Mouse (Mus musculus) retina, postnatal 7 days (tissue): ENCODE data around the gene Lpin1.
A peak's percentile ranks its signal among the peaks of the same experiment; 100 is the strongest.

Source experiments
- DNase-seq: peaks from one replicate; pipeline ENCODE4 v3.0.0-alpha.2; 2012; ENCODE audit warnings: low read depth, low spot score

The Lpin1 gene

GRCm38 (mm10) chr12:16527941-16528340 lies 82.8 kb downstream of the Lpin1 start:
- DNase-seq: no peak

- DNase-seq: no peak
Observed at GRCm38 (mm10) chr12:16526862-16527261, 83.9 kb downstream of the Lpin1 start.

- no peak for DNase-seq
Observed at GRCm38 (mm10) chr12:16526134-16526533, 84.6 kb downstream of the Lpin1 start.

- DNase-seq: no peak
Observed at GRCm38 (mm10) chr12:16515183-16515582, 95.6 kb downstream of the Lpin1 start.

GRCm38 (mm10) chr12:16512991-16513390 lies 97.8 kb downstream of the Lpin1 start:
- DNase-seq: no peak

- DNase-seq: peak; percentile 51
Observed at GRCm38 (mm10) chr12:16509122-16509752, 101.5 kb downstream of the Lpin1 start.

GRCm38 (mm10) chr12:16506796-16507790 lies 103.7 kb downstream of the Lpin1 start:
- DNase-seq: no peak

- DNase-seq: no peak
Observed at GRCm38 (mm10) chr12:16504244-16504643, 106.5 kb downstream of the Lpin1 start.

- no peak for DNase-seq
Observed at GRCm38 (mm10) chr12:16497960-16498359, 112.8 kb downstream of the Lpin1 start.

- DNase-seq: no peak
Observed at GRCm38 (mm10) chr12:16492713-16493112, 118.1 kb downstream of the Lpin1 start.

- no peak for DNase-seq
Observed at GRCm38 (mm10) chr12:16488899-16489298, 121.9 kb downstream of the Lpin1 start.

- no peak for DNase-seq
Observed at GRCm38 (mm10) chr12:16487453-16487852, 123.3 kb downstream of the Lpin1 start.
